Comparison of ENCODE assay signal across 21 mouse cellular contexts in the genomic region with DNA sequence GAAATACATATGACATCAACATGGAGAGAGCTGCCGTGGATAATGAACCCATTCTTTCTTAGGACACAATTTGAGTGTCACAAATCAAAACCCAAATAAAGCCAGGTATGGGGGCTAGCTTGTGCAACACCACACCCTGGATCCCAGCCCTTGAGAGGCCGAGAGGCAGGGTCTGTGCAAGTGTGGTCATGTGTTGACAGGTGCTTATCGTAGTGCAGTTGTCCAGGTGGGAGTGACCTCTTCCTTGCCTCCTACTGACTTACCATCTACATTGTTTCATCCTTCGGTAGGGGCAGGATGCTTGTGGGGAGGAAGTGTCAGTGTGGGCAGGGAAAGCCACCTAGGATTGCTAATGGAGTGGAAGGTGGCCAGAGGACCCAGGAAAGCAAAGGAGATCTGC.
DNase-seq lines count a peak whose midpoint lies in the region; ATAC-seq and TF ChIP-seq lines count a peak whose summit lies in the region.
"Had no signal": no experiment of that assay in that cellular context is flagged by ENCODE, and none has a peak within 500 bp of the region (broad histone marks: within the 10 kb centered on the region; RNA-seq: fewer than 3 reads in every experiment).

No protein-coding gene starts in this region.

- no peak overlapping the region for H3ac ChIP-seq in myocyte (ENCODE audit: control insufficient read depth, insufficient read length)

- no peak for TF ChIP-seq POLR2A in myocyte (IDR thresholded peaks at IDR 0.05; ENCODE audit: insufficient read length, low read depth)
- TF ChIP-seq POLR2A in olfactory bulb, adult 2 months (IDR thresholded peaks at IDR 0.05; ENCODE audit: insufficient read depth, low read depth, low read length), result no peak

- H3K36me3 ChIP-seq in lung, embryonic 14.5 days (ENCODE audit: insufficient read depth), result no peaks in the 10 kb centered on the region
- H3K36me3 ChIP-seq in myocyte (ENCODE audit: control insufficient read depth, insufficient read depth), result no peaks in the 10 kb centered on the region
- H3K36me3 ChIP-seq: embryonic facial prominence, embryonic 13.5 days; embryonic facial prominence, embryonic 15.5 days; forebrain, embryonic 10.5 days; forebrain, embryonic 12.5 days had no signal

- H3K4me3 ChIP-seq in lung, embryonic 14.5 days (ENCODE audit: low read depth, low read length), result no peak overlapping the region
- H3K4me3 ChIP-seq in myocyte, result no peak overlapping the region
- no peak overlapping the region for H3K4me3 ChIP-seq in olfactory bulb, adult 2 months (ENCODE audit: insufficient read depth, low read depth, low read length)
- H3K4me3 ChIP-seq: embryonic facial prominence, embryonic 13.5 days; embryonic facial prominence, embryonic 15.5 days; erythroblast, embryonic 14.5 days; forebrain, embryonic 10.5 days; forebrain, embryonic 12.5 days had no signal

- H3K9me3 ChIP-seq in lung, embryonic 14.5 days (ENCODE audit: low read depth, low read length), result no peaks in the 10 kb centered on the region
- H3K9me3 ChIP-seq: embryonic facial prominence, embryonic 13.5 days; embryonic facial prominence, embryonic 15.5 days; forebrain, embryonic 10.5 days; forebrain, embryonic 12.5 days had no signal

- H3K4me2 ChIP-seq in lung, embryonic 14.5 days, result no peak overlapping the region
- H3K4me2 ChIP-seq in myocyte (ENCODE audit: low read depth), result no peak overlapping the region
- H3K4me2 ChIP-seq: embryonic facial prominence, embryonic 13.5 days; embryonic facial prominence, embryonic 15.5 days; forebrain, embryonic 12.5 days had no signal

- no peak for DNase-seq in lung, embryonic 14.5 days
- no peak for DNase-seq in lung, postnatal 14 days
- no peak for DNase-seq in thymus, postnatal 36 days
- DNase-seq: adrenal gland, adult 2 months; adrenal gland, postnatal 10 days; adrenal gland, postnatal 25 days; cerebellum, adult 11 months; cerebellum, adult 18-20 months; cerebellum, adult 8-10 months; cerebellum, adult 9-11 months; cerebellum, postnatal 36 days; embryo, embryonic 11 days had no signal

- ATAC-seq in lung, embryonic 14.5 days (ENCODE audit: insufficient read depth), result no peak
- ATAC-seq: forebrain, embryonic 14.5 days; forebrain, embryonic 16.5 days had no signal

- H3K79me2 ChIP-seq in myocyte (ENCODE audit: control insufficient read depth, insufficient read depth), result no peaks in the 10 kb centered on the region

- no peak overlapping the region for H3K9ac ChIP-seq in lung, embryonic 14.5 days
- H3K9ac ChIP-seq: embryonic facial prominence, embryonic 13.5 days; embryonic facial prominence, embryonic 15.5 days; forebrain, embryonic 12.5 days had no signal

- H3K27me3 ChIP-seq in lung, embryonic 14.5 days (ENCODE audit: insufficient read depth, low read length), result no peaks in the 10 kb centered on the region
- no peaks in the 10 kb centered on the region for H3K27me3 ChIP-seq in myocyte (ENCODE audit: control insufficient read depth, insufficient read depth, insufficient read length)
- H3K27me3 ChIP-seq: embryonic facial prominence, embryonic 13.5 days; embryonic facial prominence, embryonic 15.5 days; forebrain, embryonic 12.5 days had no signal

- peaks cover 21% of the 10 kb centered on the region for H3K4me1 ChIP-seq in lung, embryonic 14.5 days (ENCODE audit: insufficient read depth)
- H3K4me1 ChIP-seq in olfactory bulb, adult 2 months (ENCODE audit: control insufficient read depth, insufficient read depth, low read length), result peaks cover 18% of the 10 kb centered on the region

- no peak for TF ChIP-seq CTCF in lung, embryonic 14.5 days (IDR thresholded peaks at IDR 0.05; ENCODE audit: low read depth)
- TF ChIP-seq CTCF in olfactory bulb, adult 2 months (IDR thresholded peaks at IDR 0.05; ENCODE audit: insufficient read depth, low read depth, low read length), result no peak

- H3K27ac ChIP-seq in lung, embryonic 14.5 days (ENCODE audit: low read depth), result peak overlapping the region; percentile 36
- H3K27ac ChIP-seq in olfactory bulb, adult 2 months (ENCODE audit: insufficient read depth, low read depth, low read length), result 0 out of 2 replicates have a peak overlapping the region, but pooled peaks have one; percentile 41
- H3K27ac ChIP-seq: embryonic facial prominence, embryonic 13.5 days; embryonic facial prominence, embryonic 15.5 days; forebrain, embryonic 10.5 days; forebrain, embryonic 12.5 days had no signal

- 72% methylated on average over 4 of the region's 4 CpGs for WGBS in lung, embryonic 14.5 days
- WGBS in olfactory bulb, adult 2 months, result 84% methylated on average over 4 of the region's 4 CpGs

TF ChIP-seq in myocyte, 11 proteins besides CTCF, POLR2A, EP300 and RAD21:
- TF ChIP-seq MAX (IDR thresholded peaks at IDR 0.05; ENCODE audit: low read depth) (no peak), MYOD1 (IDR thresholded peaks at IDR 0.05; ENCODE audit: control insufficient read depth in 1 of 3, insufficient read length in 2 of 3, low read depth in 2 of 3) (peak in 1 of 3 experiments; percentile 71), MYOG (IDR thresholded peaks at IDR 0.05; ENCODE audit: control insufficient read depth in 1 of 3, insufficient read depth in 1 of 3, insufficient read length in 2 of 3, low read depth in 2 of 3) (peak in 1 of 3 experiments; percentile 71), SRF (IDR thresholded peaks at IDR 0.05; ENCODE audit: control insufficient read depth, insufficient read length, low read depth) (peak; percentile 9)
